Mouse (Mus musculus) stomach, embryonic 15.5 days (tissue): ENCODE measurements around the gene Krt76. TPM values are rescaled to one million over a fixed set of nuclear protein-coding genes. Genes with fewer than 3 reads are reported as not detected.
A peak's percentile ranks its signal among the peaks of the same experiment; 100 is the strongest.

Experiments
- ATAC-seq: fragments of 200-750 bp; cut with Nextera tagmentation; 2 replicates; pipeline ENCODE4 v1.8.0; 2017; ENCODE audit warnings: low read depth, moderate number of reproducible peaks, moderate TSS enrichment; ENCODE audit not compliant: insufficient read depth, low FRiP score
- H3K27ac ChIP-seq: fragments of 300-500 bp; sonication (generic); 2 replicates; pipeline ENCODE4 v1.5.1; 2015; ENCODE audit warnings: mild to moderate bottlenecking, inconsistent platforms
- H3K27me3 ChIP-seq: fragments of 300-500 bp; sonication (generic); replicated peaks from 2 replicates; pipeline ENCODE4 v1.6.1; 2015; ENCODE audit warnings: inconsistent platforms
- H3K36me3 ChIP-seq: fragments of 300-500 bp; sonication (generic); 2 replicates; pipeline ENCODE4 v1.6.1; 2015; ENCODE audit warnings: inconsistent platforms
- H3K4me1 ChIP-seq: fragments of 300-500 bp; sonication (generic); 2 replicates; pipeline ENCODE4 v1.6.1; 2015; ENCODE audit warnings: inconsistent platforms
- H3K4me2 ChIP-seq: fragments of 300-500 bp; sonication (generic); 2 replicates; pipeline ENCODE4 v1.6.1; 2015; ENCODE audit warnings: mild to moderate bottlenecking, inconsistent platforms
- H3K4me3 ChIP-seq: fragments of 300-500 bp; sonication (generic); replicated peaks from 2 replicates; pipeline ENCODE4 v1.5.1; 2015; ENCODE audit warnings: inconsistent platforms
- H3K9ac ChIP-seq: fragments of 300-500 bp; sonication (generic); 2 replicates; pipeline ENCODE4 v1.6.1; 2015; ENCODE audit warnings: inconsistent platforms
- H3K9me3 ChIP-seq: fragments of 300-500 bp; sonication (generic); 2 replicates; pipeline ENCODE4 v1.6.1; 2016; ENCODE audit warnings: inconsistent platforms
- WGBS: fragments of 180-500 bp; shearing (Covaris S2); methylation state at CpG from one replicate; pipeline ENCODE4 v1.1.7; 2015; 5-methylcytosine and 5-hydroxymethylcytosine counted together
- polyA plus RNA-seq: library from polyadenylated mRNA; unstranded; fragments of >200 nt; fragmentation: Nextera tagmentation; extraction: Ambion mirVana; gene quantifications from 2 replicates; pipeline ENCODE4 v1.2.1, GENCODE M21; 2015

The Krt76 gene
- polyA plus RNA-seq, 1 experiment from 2014 or later, result not detected

GRCm38 (mm10) chr15:101904849-101905248, 12.1 kb upstream of the Krt76 start:
- ATAC-seq, result no peak
- Histone ChIP-seq H3K36me3 (no peaks in the 10 kb centered on the region), H3K4me3 (no peak overlapping the region), H3K27ac (no peak overlapping the region), H3K9ac (no peak overlapping the region), H3K27me3 (no peaks in the 10 kb centered on the region), H3K9me3 (no peaks in the 10 kb centered on the region), H3K4me2 (no peak overlapping the region), H3K4me1 (no peaks in the 10 kb centered on the region)
- 74% methylated on average over 5 of the region's 5 CpGs for WGBS

GRCm38 (mm10) chr15:101902171-101903149, 9.7 kb upstream of the Krt76 start:
- WGBS, result 46% methylated on average over 12 of the region's 12 CpGs
- H3K9me3 ChIP-seq, result no peaks in the 10 kb centered on the region
- H3K9ac ChIP-seq, result no peak overlapping the region
- H3K27ac ChIP-seq, result no peak overlapping the region
- H3K27me3 ChIP-seq, result no peaks in the 10 kb centered on the region
- ATAC-seq, result no peak
- H3K4me2 ChIP-seq, result no peak overlapping the region
- H3K4me3 ChIP-seq, result no peak overlapping the region
- no peaks in the 10 kb centered on the region for H3K4me1 ChIP-seq
- no peaks in the 10 kb centered on the region for H3K36me3 ChIP-seq

- H3K4me1 ChIP-seq, result no peaks in the 10 kb centered on the region
- no peak overlapping the region for H3K4me3 ChIP-seq
- H3K9ac ChIP-seq, result no peak overlapping the region
- H3K27ac ChIP-seq, result no peak overlapping the region
- H3K4me2 ChIP-seq, result no peak overlapping the region
- no peaks in the 10 kb centered on the region for H3K27me3 ChIP-seq
- WGBS, result 90% methylated on average over 4 of the region's 4 CpGs
- no peak for ATAC-seq
- no peaks in the 10 kb centered on the region for H3K9me3 ChIP-seq
- no peaks in the 10 kb centered on the region for H3K36me3 ChIP-seq
These were observed 2.5 kb upstream of the Krt76 start for GRCm38 (mm10) chr15:101895216-101895615.

- ATAC-seq, result no peak
- 17% methylated on average over 11 of the region's 11 CpGs for WGBS
- no peak overlapping the region for H3K9ac ChIP-seq
These were observed 12.9 kb downstream of the Krt76 start for GRCm38 (mm10) chr15:101879776-101880175.

GRCm38 (mm10) chr15:101878041-101878440, 14.7 kb downstream of the Krt76 start:
- no peak for ATAC-seq

More at GRCm38 (mm10) chr15:101879776-101880175, 12.9 kb downstream of the Krt76 start:
- H3K4me2 ChIP-seq, result no peak overlapping the region
- H3K27me3 ChIP-seq, result 0 out of 2 replicates have a peak, but pooled peaks cover 5% of the 10 kb centered on the region
- H3K36me3 ChIP-seq, result no peaks in the 10 kb centered on the region
- H3K4me3 ChIP-seq, result no peak overlapping the region
- H3K27ac ChIP-seq, result no peak overlapping the region
- no peaks in the 10 kb centered on the region for H3K4me1 ChIP-seq
- H3K9me3 ChIP-seq, result no peaks in the 10 kb centered on the region

GRCm38 (mm10) chr15:101874383-101874782, 18.3 kb downstream of the Krt76 start:
- ATAC-seq, result no peak
- H3K9me3 ChIP-seq, result no peaks in the 10 kb centered on the region
- H3K4me2 ChIP-seq, result no peak overlapping the region
- no peak overlapping the region for H3K9ac ChIP-seq
- H3K27me3 ChIP-seq, result no peaks in the 10 kb centered on the region; the same call in 1 of the 2 replicates
- no peak overlapping the region for H3K4me3 ChIP-seq
- no peak overlapping the region for H3K27ac ChIP-seq
- 83% methylated on average over 1 of the region's 1 CpGs for WGBS
- H3K36me3 ChIP-seq, result no peaks in the 10 kb centered on the region
- H3K4me1 ChIP-seq, result no peaks in the 10 kb centered on the region

More at GRCm38 (mm10) chr15:101878041-101878440, 14.7 kb downstream of the Krt76 start:
- Histone ChIP-seq H3K27me3 (0 out of 2 replicates have a peak, but pooled peaks cover 2% of the 10 kb centered on the region), H3K4me1 (no peaks in the 10 kb centered on the region), H3K4me2 (no peak overlapping the region), H3K9me3 (no peaks in the 10 kb centered on the region), H3K36me3 (no peaks in the 10 kb centered on the region), H3K27ac (no peak overlapping the region), H3K4me3 (no peak overlapping the region), H3K9ac (no peak overlapping the region)
- 58% methylated on average over 2 of the region's 2 CpGs for WGBS

GRCm38 (mm10) chr15:101873231-101873630, 19.5 kb downstream of the Krt76 start:
- Histone ChIP-seq H3K9ac (no peak overlapping the region), H3K4me2 (no peak overlapping the region), H3K36me3 (no peaks in the 10 kb centered on the region), H3K4me3 (no peak overlapping the region), H3K27ac (no peak overlapping the region), H3K9me3 (no peaks in the 10 kb centered on the region), H3K27me3 (no peaks in the 10 kb centered on the region; the same call in 1 of the 2 replicates), H3K4me1 (no peaks in the 10 kb centered on the region)
- ATAC-seq, result no peak
- WGBS, result 79% methylated on average over 4 of the region's 4 CpGs

- 28% methylated on average over 6 of the region's 6 CpGs for WGBS
- Histone ChIP-seq H3K4me1 (no peaks in the 10 kb centered on the region), H3K4me3 (no peak within 1 kb of the TSS)
These were observed 23.3 kb downstream of the Krt76 start, which contains the start of gene Krt77 for GRCm38 (mm10) chr15:101869431-101869830. TSS of gene Krt77 (minus strand) at chr15:101869705.

GRCm38 (mm10) chr15:101866754-101867153, 26.0 kb downstream of the Krt76 start:
- no peaks in the 10 kb centered on the region for H3K4me1 ChIP-seq
- H3K9ac ChIP-seq, result no peak overlapping the region
- ATAC-seq, result no peak
- 80% methylated on average over 7 of the region's 7 CpGs for WGBS
- H3K27ac ChIP-seq, result no peak overlapping the region
- no peak overlapping the region for H3K4me3 ChIP-seq
- no peaks in the 10 kb centered on the region for H3K36me3 ChIP-seq
- H3K27me3 ChIP-seq, result no peaks in the 10 kb centered on the region
- no peak overlapping the region for H3K4me2 ChIP-seq
- H3K9me3 ChIP-seq, result no peaks in the 10 kb centered on the region

More at GRCm38 (mm10) chr15:101869431-101869830, 23.3 kb downstream of the Krt76 start, which contains the start of gene Krt77:
- Histone ChIP-seq H3K4me2 (no peak within 1 kb of the TSS), H3K9me3 (no peaks in the 10 kb centered on the region), H3K36me3 (no peaks in the 10 kb centered on the region), H3K27ac (no peak within 1 kb of the TSS), H3K27me3 (no peaks in the 10 kb centered on the region; the same call in 1 of the 2 replicates), H3K9ac (no peak within 1 kb of the TSS)
- ATAC-seq, result no peak

GRCm38 (mm10) chr15:101860421-101861130, 32.1 kb downstream of the Krt76 start:
- 0 out of 2 replicates have a peak, but pooled peaks cover 4% of the 10 kb centered on the region for H3K4me1 ChIP-seq
- H3K4me3 ChIP-seq, result peak overlapping the region; percentile 42; the same call in 1 of the 2 replicates
- no peaks in the 10 kb centered on the region for H3K36me3 ChIP-seq
- peaks cover 8% of the 10 kb centered on the region; the same call in 1 of the 2 replicates for H3K27me3 ChIP-seq
- H3K9ac ChIP-seq, result no peak overlapping the region
- H3K9me3 ChIP-seq, result no peaks in the 10 kb centered on the region
- WGBS, result 54% methylated on average over 13 of the region's 13 CpGs
- H3K27ac ChIP-seq, result no peak overlapping the region
- H3K4me2 ChIP-seq, result peak overlapping the region; percentile 84; the same call in 1 of the 2 replicates
- no peak for ATAC-seq

GRCm38 (mm10) chr15:101859735-101860170, 33.0 kb downstream of the Krt76 start:
- Histone ChIP-seq H3K4me2 (peak overlapping the region; percentile 84), H3K9me3 (no peaks in the 10 kb centered on the region), H3K27me3 (peaks cover 8% of the 10 kb centered on the region; the same call in 1 of the 2 replicates), H3K9ac (peak overlapping the region; percentile 17; the same call in 1 of the 2 replicates), H3K36me3 (no peaks in the 10 kb centered on the region), H3K4me3 (peak overlapping the region; percentile 42), H3K4me1 (0 out of 2 replicates have a peak, but pooled peaks cover 4% of the 10 kb centered on the region), H3K27ac (peak overlapping the region; percentile 50; the same call in 1 of the 2 replicates)
- WGBS, result under 1% methylated on average over 33 of the region's 33 CpGs
- ATAC-seq, result no peak
